8 mouse cellular contexts compared by ENCODE assay signal in genomic region chr16:95990462-95991121, GRCm38 (mm10). TPM values are rescaled to one million over a fixed set of nuclear protein-coding genes. Genes with fewer than 3 reads are reported as not detected.
A peak's percentile ranks its signal among the peaks of the same experiment; 100 is the strongest.
DNase-seq lines count a peak whose midpoint lies in the region; ATAC-seq and TF ChIP-seq lines count a peak whose summit lies in the region.

TSS of gene Psmg1 (minus strand) at chr16:95990960.

- H3K4me2 ChIP-seq in heart, embryonic 15.5 days, result peak within 1 kb of the TSS; percentile 72
- peak within 1 kb of the TSS; percentile 93 for H3K4me2 ChIP-seq in liver, embryonic 14.5 days (ENCODE audit: low read depth)
- H3K4me2 ChIP-seq in neural tube, embryonic 11.5 days (ENCODE audit: low read depth), result peak within 1 kb of the TSS; percentile 42
- peak within 1 kb of the TSS; percentile 80 for H3K4me2 ChIP-seq in stomach, postnatal 0 days (replicated peaks; ENCODE audit: low read depth)

- under 1% methylated on average over 62 of the region's 62 CpGs for whole genome bisulfite sequencing in forebrain, embryonic 10.5 days
- under 1% methylated on average over 62 of the region's 62 CpGs for WGBS in heart, embryonic 15.5 days
- under 1% methylated on average over 62 of the region's 62 CpGs for WGBS in liver, embryonic 14.5 days (ENCODE audit: insufficient replicate concordance)
- under 1% methylated on average over 57 of the region's 62 CpGs for WGBS in neural tube, embryonic 11.5 days
- WGBS in stomach, postnatal 0 days, result under 1% methylated on average over 56 of the region's 62 CpGs

- peak; percentile 89 for DNase-seq in c-Kit-negative CD71-positive TER-119-positive erythroid progenitor cells, embryonic 14.5 days (ENCODE audit: low read depth, low spot score)
- DNase-seq in forebrain, embryonic 10.5 days (ENCODE audit: extremely low spot score, low spot score), result peak; percentile 94
- peak; percentile 96 to 98 for DNase-seq in kidney, postnatal 25 days
- peak; percentile 82 to 85 (median 83) for DNase-seq in liver, embryonic 14.5 days (ENCODE audit: low read depth in 3 of 3, low spot score in 3 of 3)
- DNase-seq in neural tube, embryonic 11.5 days (ENCODE audit: low spot score), result peak; percentile 97
- DNase-seq in stomach, postnatal 0 days (ENCODE audit: low spot score), result peak; percentile 95

- peak within 1 kb of the TSS; percentile 92 for H3K27ac ChIP-seq in forebrain, embryonic 10.5 days
- H3K27ac ChIP-seq in heart, embryonic 15.5 days, result peak within 1 kb of the TSS; percentile 88
- peak within 1 kb of the TSS; percentile 16 for H3K27ac ChIP-seq in liver, embryonic 14.5 days
- peak within 1 kb of the TSS; percentile 37 for H3K27ac ChIP-seq in neural tube, embryonic 11.5 days (ENCODE audit: low read depth, low read length)
- H3K27ac ChIP-seq in stomach, postnatal 0 days (replicated peaks), result peak within 1 kb of the TSS; percentile 85

- H3K36me3 ChIP-seq in forebrain, embryonic 10.5 days (replicated peaks), result peaks cover 56% of the 10 kb centered on the region
- peaks cover 27% of the 10 kb centered on the region; the same call in 1 of the 2 replicates for H3K36me3 ChIP-seq in heart, embryonic 15.5 days
- no peaks in the 10 kb centered on the region for H3K36me3 ChIP-seq in liver, embryonic 14.5 days (replicated peaks; ENCODE audit: control insufficient read depth, insufficient read depth, low read depth)
- H3K36me3 ChIP-seq in neural tube, embryonic 11.5 days (ENCODE audit: control insufficient read depth, insufficient read depth, low read length), result no peaks in the 10 kb centered on the region
- H3K36me3 ChIP-seq in stomach, postnatal 0 days (ENCODE audit: control insufficient read depth, insufficient read depth, low read length), result no peaks in the 10 kb centered on the region

- TF ChIP-seq CTCF in liver, embryonic 14.5 days (IDR thresholded peaks at IDR 0.05; ENCODE audit: low read depth), result no peak; the same call in 1 of the 2 replicates
- TF ChIP-seq CTCF in stomach, postnatal 0 days (IDR thresholded peaks at IDR 0.05; ENCODE audit: low read depth), result peak; percentile 50

- peak; percentile 79 for ATAC-seq in CD4-positive, CD25-positive, alpha-beta regulatory T cell, adult 4 months
- peak; percentile 95 for ATAC-seq in heart, embryonic 15.5 days (replicated peaks; ENCODE audit: insufficient number of reproducible peaks, insufficient read depth, low FRiP score, low read depth)
- peak; percentile 89 for ATAC-seq in liver, embryonic 14.5 days (ENCODE audit: insufficient read depth)
- peak; percentile 93 for ATAC-seq in neural tube, embryonic 11.5 days (ENCODE audit: insufficient read depth, low FRiP score, low TSS enrichment)
- ATAC-seq in stomach, postnatal 0 days (ENCODE audit: low FRiP score, low TSS enrichment), result peak; percentile 93

- no peaks in the 10 kb centered on the region for H3K9me3 ChIP-seq in forebrain, embryonic 10.5 days
- no peaks in the 10 kb centered on the region for H3K9me3 ChIP-seq in heart, embryonic 15.5 days (replicated peaks)
- H3K9me3 ChIP-seq in liver, embryonic 14.5 days (ENCODE audit: control insufficient read depth, low read length), result no peaks in the 10 kb centered on the region
- H3K9me3 ChIP-seq in neural tube, embryonic 11.5 days (ENCODE audit: control insufficient read depth, low read length), result no peaks in the 10 kb centered on the region
- no peaks in the 10 kb centered on the region for H3K9me3 ChIP-seq in stomach, postnatal 0 days (ENCODE audit: control insufficient read depth, low read length)

- TF ChIP-seq EP300 in liver, embryonic 14.5 days (IDR thresholded peaks at IDR 0.05; ENCODE audit: low read depth), result no peak
- TF ChIP-seq EP300 in stomach, postnatal 0 days (optimal IDR thresholded peaks at IDR 0.05), result no peak

- H3K27me3 ChIP-seq in forebrain, embryonic 10.5 days (ENCODE audit: poor library complexity, severe bottlenecking), result no peaks in the 10 kb centered on the region
- no peaks in the 10 kb centered on the region for H3K27me3 ChIP-seq in heart, embryonic 15.5 days
- no peaks in the 10 kb centered on the region for H3K27me3 ChIP-seq in liver, embryonic 14.5 days (ENCODE audit: control insufficient read depth, insufficient read depth, low read length)
- no peaks in the 10 kb centered on the region for H3K27me3 ChIP-seq in neural tube, embryonic 11.5 days (ENCODE audit: control insufficient read depth, insufficient read depth, low read length)
- H3K27me3 ChIP-seq in stomach, postnatal 0 days (ENCODE audit: control insufficient read depth, insufficient read depth, low read length), result no peaks in the 10 kb centered on the region

- peaks cover 19% of the 10 kb centered on the region for H3K4me1 ChIP-seq in forebrain, embryonic 10.5 days
- peaks cover 11% of the 10 kb centered on the region for H3K4me1 ChIP-seq in heart, embryonic 15.5 days (replicated peaks)
- H3K4me1 ChIP-seq in liver, embryonic 14.5 days (replicated peaks; ENCODE audit: control insufficient read depth in 2 of 2, insufficient read depth in 2 of 2, low read length in 1 of 2), result peaks cover 5 to 9% of the 10 kb centered on the region in 2 experiments
- H3K4me1 ChIP-seq in neural tube, embryonic 11.5 days (ENCODE audit: control insufficient read depth, insufficient read depth, low read length), result peaks cover 6% of the 10 kb centered on the region; the same call in 1 of the 2 replicates
- H3K4me1 ChIP-seq in stomach, postnatal 0 days (replicated peaks; ENCODE audit: control insufficient read depth, insufficient read depth), result no peaks in the 10 kb centered on the region

- H3K4me3 ChIP-seq in forebrain, embryonic 10.5 days, result peak within 1 kb of the TSS; percentile 84
- peak within 1 kb of the TSS; percentile 75 for H3K4me3 ChIP-seq in heart, embryonic 15.5 days
- peak within 1 kb of the TSS; percentile 83 to 93 for H3K4me3 ChIP-seq in liver, embryonic 14.5 days (ENCODE audit: insufficient read depth in 1 of 2, low read depth in 2 of 2, low read length in 2 of 2)
- H3K4me3 ChIP-seq in neural tube, embryonic 11.5 days (ENCODE audit: low read depth, low read length), result peak within 1 kb of the TSS; percentile 75
- H3K4me3 ChIP-seq in stomach, postnatal 0 days (ENCODE audit: low read depth, low read length), result peak within 1 kb of the TSS; percentile 73

- H3K9ac ChIP-seq in heart, embryonic 15.5 days, result peak within 1 kb of the TSS; percentile 73
- peak within 1 kb of the TSS; percentile 77 for H3K9ac ChIP-seq in liver, embryonic 14.5 days (replicated peaks)
- H3K9ac ChIP-seq in neural tube, embryonic 11.5 days (ENCODE audit: low read length), result peak within 1 kb of the TSS; percentile 85
- H3K9ac ChIP-seq in stomach, postnatal 0 days (ENCODE audit: low read length), result peak within 1 kb of the TSS; percentile 83

RNA-seq across cellular contexts. Expression of gene Psmg1, which starts in this region (rescaled TPM):
- 10 to 100 TPM; 23.4 to 24.1 TPM for polyA plus RNA-seq in CD4-positive, CD25-positive, alpha-beta regulatory T cell, adult 4 months (2017; shearing (Covaris generic))
- 106 and 116 TPM in 2 replicates for polyA plus RNA-seq in forebrain, embryonic 10.5 days (2016; fragmentation: Nextera tagmentation; extraction: Ambion mirVana)
- 65.2 and 69.9 TPM in 2 replicates for polyA plus RNA-seq in heart, embryonic 15.5 days (2015; fragmentation: Nextera tagmentation; extraction: Ambion mirVana)
- 19.9 and 28.9 TPM in 2 replicates for polyA plus RNA-seq in liver, embryonic 14.5 days (2012; rRNA removed)
- polyA plus RNA-seq in liver, embryonic 14.5 days (2014; fragmentation: Nextera tagmentation; extraction: Ambion mirVana), result 43.7 and 49.5 TPM in 2 replicates
- 86.8 and 92.6 TPM in 2 replicates for polyA plus RNA-seq in neural tube, embryonic 11.5 days (2014; fragmentation: Nextera tagmentation; extraction: Ambion mirVana)
- 48.7 and 50.1 TPM in 2 replicates for polyA plus RNA-seq in stomach, postnatal 0 days (2015; fragmentation: Nextera tagmentation; extraction: Ambion mirVana)

Comparison
In these comparisons a context has a peak if more than half of its experiments do, and no peak if none do; other contexts are left out.
1. Peak in every context shown above with its lines: DNase-seq, ATAC-seq, H3K4me3 ChIP-seq and H3K27ac ChIP-seq.
2. H3K27ac ChIP-seq: peak in every context shown above with its lines; median percentile 92 in forebrain, embryonic 10.5 days; 88 in heart, embryonic 15.5 days; 85 in stomach, postnatal 0 days; 37 in neural tube, embryonic 11.5 days; 16 in liver, embryonic 14.5 days.
3. H3K4me2 ChIP-seq: peak in every context shown above with its lines; median percentile 93 in liver, embryonic 14.5 days; 80 in stomach, postnatal 0 days; 72 in heart, embryonic 15.5 days; 42 in neural tube, embryonic 11.5 days.